Mouse (Mus musculus) kidney, adult 2 months (tissue): ENCODE measurements around the gene Erp27. TPM values are rescaled to one million over a fixed set of nuclear protein-coding genes. Genes with fewer than 3 reads are reported as not detected.
"Not testable (repeated sequence)": the region's sequence is repeated elsewhere in the genome, so short reads cannot be mapped to it uniquely, and the experiment has no call there.

Experiments used
- DNase-seq: peaks from one replicate; pipeline ENCODE4 v3.0.0; 2021
- H3K27ac ChIP-seq: fragments of 200-500 bp; 2 replicates; pipeline ENCODE4 v1.5.1; 2012; ENCODE audit warnings: low read depth, low read length, control low read depth, inconsistent platforms; ENCODE audit not compliant: insufficient read depth
- H3K27me3 ChIP-seq: fragments of 200-500 bp; replicated peaks from 2 replicates; pipeline ENCODE4 v1.6.1; 2012; ENCODE audit warnings: mild to moderate bottlenecking, moderate library complexity, low read length, inconsistent platforms; ENCODE audit not compliant: control insufficient read depth, insufficient read depth
- H3K36me3 ChIP-seq: fragments of 200-500 bp; 2 replicates; pipeline ENCODE4 v1.6.1; 2012; ENCODE audit warnings: mild to moderate bottlenecking, moderate library complexity, low read length, inconsistent platforms; ENCODE audit not compliant: control insufficient read depth, insufficient read depth
- H3K4me1 ChIP-seq: fragments of 200-500 bp; 2 replicates; pipeline ENCODE4 v1.6.1; 2011; ENCODE audit warnings: low read length; ENCODE audit not compliant: control insufficient read depth, insufficient read depth
- H3K4me3 ChIP-seq: fragments of 200-500 bp; 2 replicates; pipeline ENCODE4 v1.5.1; 2011; ENCODE audit warnings: mild to moderate bottlenecking, low read depth, low read length, control low read depth; ENCODE audit not compliant: insufficient read depth
- CTCF ChIP-seq: fragments of 200-500 bp; conservative IDR thresholded peaks from 2 replicates; pipeline ENCODE4 v1.5.1; 2011; ENCODE audit warnings: low read depth, mild to moderate bottlenecking, control low read depth, low read length, moderate library complexity, mixed read lengths; ENCODE audit not compliant: insufficient read depth, insufficient read length
- POLR2A ChIP-seq: fragments of 200-500 bp; IDR thresholded peaks from one replicate; pipeline ENCODE4 v1.6.1; 2011; ENCODE audit warnings: low read depth, low read length, control low read depth
- WGBS: fragments of 180-500 bp; shearing (Covaris S2); methylation state at CpG from one replicate; pipeline ENCODE4 v1.1.7; 2018; 5-methylcytosine and 5-hydroxymethylcytosine counted together
- polyA plus RNA-seq: library from polyadenylated mRNA; depleted of rRNA; stranded (reverse); fragments of >200 nt; gene quantifications from 2 replicates; pipeline ENCODE4 v1.2.3, GENCODE M21; 2012

Erp27 gene
- polyA plus RNA-seq, 1 experiment, result not detected

GRCm38 (mm10) chr6:136897789-136898188, 24.2 kb downstream of the Erp27 start:
- Histone ChIP-seq H3K4me3 (no peak overlapping the region), H3K27ac (peak overlapping the region; percentile 64), H3K27me3 (no peaks in the 10 kb centered on the region), H3K36me3 (no peaks in the 10 kb centered on the region), H3K4me1 (no peaks in the 10 kb centered on the region)
- WGBS, result 68% methylated on average over 4 of the region's 4 CpGs
- no peak for DNase-seq
- no peak for TF ChIP-seq CTCF
- TF ChIP-seq POLR2A, result no peak

GRCm38 (mm10) chr6:136894532-136895339, 27.2 kb downstream of the Erp27 start:
- H3K36me3 ChIP-seq, result no peaks in the 10 kb centered on the region
- H3K27ac ChIP-seq, result peak overlapping the region; percentile 55
- no peaks in the 10 kb centered on the region for H3K4me1 ChIP-seq
- TF ChIP-seq CTCF (no peak), POLR2A (no peak)
- DNase-seq, result peak; percentile 60
- WGBS, result 46% methylated on average over 15 of the region's 15 CpGs
- H3K27me3 ChIP-seq, result no peaks in the 10 kb centered on the region
- H3K4me3 ChIP-seq, result no peak overlapping the region

GRCm38 (mm10) chr6:136892002-136892401, 30.0 kb downstream of the Erp27 start:
- H3K36me3 ChIP-seq, result no peaks in the 10 kb centered on the region
- no peak overlapping the region for H3K4me3 ChIP-seq
- WGBS, result 77% methylated on average over 2 of the region's 2 CpGs
- peak overlapping the region; percentile 4 for H3K27ac ChIP-seq
- no peaks in the 10 kb centered on the region; the same call in 1 of the 2 replicates for H3K4me1 ChIP-seq
- no peak for DNase-seq
- TF ChIP-seq POLR2A (no peak), CTCF (no peak)
- no peaks in the 10 kb centered on the region for H3K27me3 ChIP-seq

- Histone ChIP-seq H3K4me3 (no peak overlapping the region), H3K27me3 (no peaks in the 10 kb centered on the region), H3K36me3 (no peaks in the 10 kb centered on the region), H3K4me1 (no peaks in the 10 kb centered on the region; the same call in 1 of the 2 replicates), H3K27ac (no peak overlapping the region)
- TF ChIP-seq CTCF (no peak), POLR2A (no peak)
- WGBS, result 90% methylated on average over 6 of the region's 6 CpGs
- DNase-seq, result no peak
Measured at GRCm38 (mm10) chr6:136889554-136889953, 32.4 kb downstream of the Erp27 start.

GRCm38 (mm10) chr6:136889067-136889466, 32.9 kb downstream of the Erp27 start:
- no peak overlapping the region for H3K27ac ChIP-seq
- no peak overlapping the region for H3K4me3 ChIP-seq
- H3K4me1 ChIP-seq, result no peaks in the 10 kb centered on the region; the same call in 1 of the 2 replicates
- H3K27me3 ChIP-seq, result no peaks in the 10 kb centered on the region
- no peak for DNase-seq
- 92% methylated on average over 6 of the region's 6 CpGs for WGBS
- TF ChIP-seq POLR2A, result no peak
- TF ChIP-seq CTCF, result no peak
- H3K36me3 ChIP-seq, result no peaks in the 10 kb centered on the region

GRCm38 (mm10) chr6:136887854-136888253, 34.1 kb downstream of the Erp27 start:
- H3K4me3 ChIP-seq, result no peak overlapping the region
- TF ChIP-seq POLR2A (no peak), CTCF (no peak)
- H3K36me3 ChIP-seq, result no peaks in the 10 kb centered on the region
- H3K27me3 ChIP-seq, result no peaks in the 10 kb centered on the region
- H3K27ac ChIP-seq, result peak overlapping the region; percentile 90
- DNase-seq, result peak; percentile 80
- 46% methylated on average over 9 of the region's 9 CpGs for WGBS
- no peaks in the 10 kb centered on the region; the same call in 1 of the 2 replicates for H3K4me1 ChIP-seq

GRCm38 (mm10) chr6:136884766-136885165, 37.2 kb downstream of the Erp27 start:
- H3K4me3 ChIP-seq, H3K4me1 ChIP-seq, H3K27me3 ChIP-seq, H3K27ac ChIP-seq, H3K36me3 ChIP-seq: not testable (repeated sequence)
- peak; percentile 57 for DNase-seq
- WGBS, result 26% methylated on average over 1 of the region's 1 CpGs
